Mouse (Mus musculus): Measurements from ENCODE around the gene Malrd1.
"Not testable (repeated sequence)": the region's sequence is repeated elsewhere in the genome, so short reads cannot be mapped to it uniquely, and the experiment has no call there.

The Malrd1 gene

DNA sequence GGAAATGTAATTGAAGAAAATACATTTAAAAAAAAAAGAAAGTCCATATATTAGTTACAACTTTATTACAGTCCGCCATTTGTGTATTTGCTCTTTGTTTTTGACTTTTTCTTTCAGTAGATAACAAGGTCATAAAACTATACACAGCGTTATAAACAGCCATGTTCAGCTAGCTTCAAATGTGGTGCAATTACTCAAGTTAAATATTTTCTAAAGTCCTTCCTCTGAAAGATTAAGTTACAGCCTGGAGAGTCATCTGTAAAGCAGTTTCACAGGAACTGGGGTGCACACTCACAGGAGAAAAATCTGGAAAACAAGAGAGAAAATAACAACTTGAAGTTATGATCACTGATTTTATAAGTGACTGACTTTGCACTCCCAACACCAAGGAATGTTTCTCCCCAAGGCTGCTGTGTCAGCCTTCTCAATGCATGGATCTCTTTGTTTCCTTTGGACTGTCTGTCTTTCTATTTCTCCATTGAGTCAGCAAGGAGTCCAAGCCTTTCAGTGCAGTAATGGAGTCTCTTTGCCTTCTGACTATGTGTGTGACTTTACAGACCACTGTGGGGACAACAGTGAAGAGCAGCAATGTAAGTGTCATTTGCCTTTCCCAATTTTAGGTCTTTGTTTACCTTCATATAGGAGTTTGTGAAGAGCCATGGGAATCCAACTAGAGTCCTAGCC, at the start of gene Malrd1:
Gene Malrd1 (plus strand): TSS at position 239 of the 684 bp plus-strand sequence.
- in situ Hi-C loops (cut with MboI; ENCODE audit: low sequenced_read_pairs), result no loop called here

DNA sequence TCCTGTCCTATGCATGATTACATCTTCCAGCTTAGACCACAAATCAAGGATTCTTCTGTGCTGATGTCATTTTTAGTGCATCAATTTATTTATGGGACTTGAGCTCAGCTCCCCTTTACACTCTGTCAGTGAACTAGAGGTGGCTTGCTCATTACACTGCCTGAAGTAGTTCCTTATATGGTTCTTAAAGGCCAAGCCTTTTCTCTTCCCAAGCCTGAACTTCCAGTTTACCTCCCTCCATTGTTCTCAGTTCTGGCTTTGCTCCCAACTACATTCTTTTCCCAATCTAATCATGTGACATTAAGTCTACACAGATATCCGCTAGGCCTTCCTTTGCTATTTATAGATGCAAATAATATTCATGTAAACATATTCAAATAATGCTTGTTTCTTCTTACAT, 12.4 kb downstream of the Malrd1 start:
- in situ Hi-C loops (cut with MboI; ENCODE audit: low sequenced_read_pairs), result no loop called here

DNA sequence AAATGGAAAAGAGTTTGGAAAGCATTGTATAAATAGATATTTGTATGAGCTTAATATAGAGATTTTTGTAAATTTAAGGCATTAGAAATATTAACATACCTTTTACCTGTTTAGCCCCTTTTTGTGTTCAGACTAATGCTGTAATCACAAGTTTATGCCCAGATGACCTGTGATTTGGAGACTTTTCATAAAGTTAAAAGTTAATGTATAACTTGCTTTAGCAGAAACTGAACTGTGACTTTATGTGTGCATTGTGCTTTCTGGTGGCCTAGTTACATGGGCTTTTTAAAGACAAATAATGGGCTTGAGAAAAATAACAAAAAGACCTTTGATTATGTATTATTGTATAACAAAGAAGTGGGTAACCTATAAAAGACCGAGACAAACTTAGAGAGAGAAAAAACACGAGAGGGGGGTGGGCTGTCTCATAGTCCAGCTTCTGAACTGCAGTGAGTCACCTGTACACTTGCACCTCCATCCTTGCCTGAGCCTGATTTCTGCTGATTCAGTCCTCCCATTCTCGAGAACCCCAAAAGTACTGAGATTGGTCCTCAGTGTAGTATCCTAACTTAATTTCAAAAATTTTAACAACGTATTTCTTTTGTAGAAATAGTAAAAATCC, 87.2 kb downstream of the Malrd1 start:
- in situ Hi-C loops (cut with MboI; ENCODE audit: low sequenced_read_pairs), result no loop called here

DNA sequence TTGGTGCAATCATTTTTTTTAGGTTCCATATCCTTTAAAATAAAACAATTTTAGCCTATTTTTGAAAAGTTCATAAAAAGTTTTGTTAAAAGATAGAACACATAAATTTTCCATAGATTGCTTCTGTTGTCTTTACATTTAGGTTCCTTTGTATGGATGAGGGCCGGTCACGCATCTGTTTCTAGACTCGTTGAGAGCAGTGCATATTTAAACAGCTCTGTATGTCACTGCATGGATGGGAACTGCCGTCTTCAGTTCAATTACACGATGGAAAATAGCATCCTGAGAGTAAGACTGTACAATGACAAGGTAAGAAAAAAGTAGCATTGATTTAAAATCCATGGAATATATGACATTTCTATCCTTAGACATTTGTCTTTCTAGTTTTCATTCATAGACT, 87.7 kb downstream of the Malrd1 start:
- in situ Hi-C loops (cut with MboI; ENCODE audit: low sequenced_read_pairs), result no loop called here

DNA sequence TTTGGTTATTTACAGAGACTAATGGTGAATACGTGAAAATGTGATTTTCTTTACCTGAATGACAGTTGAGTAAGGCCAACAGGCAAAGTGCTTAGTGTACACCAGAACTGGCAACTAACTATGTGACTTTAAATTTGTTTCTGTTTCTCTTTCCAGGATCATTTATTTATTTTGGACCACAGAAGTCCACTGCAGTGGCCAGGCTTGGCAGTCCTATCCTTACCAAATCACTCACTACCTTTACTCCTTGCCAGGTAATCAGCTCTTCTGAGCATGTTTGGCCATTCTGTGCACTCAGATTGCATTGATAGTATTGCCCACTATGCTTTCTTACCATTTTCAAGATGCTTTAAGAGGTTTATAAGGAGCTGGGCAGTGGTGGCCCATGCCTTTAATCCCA, 109.5 kb downstream of the Malrd1 start:
- in situ Hi-C loops (cut with MboI; ENCODE audit: low sequenced_read_pairs), result no loop called here

DNA sequence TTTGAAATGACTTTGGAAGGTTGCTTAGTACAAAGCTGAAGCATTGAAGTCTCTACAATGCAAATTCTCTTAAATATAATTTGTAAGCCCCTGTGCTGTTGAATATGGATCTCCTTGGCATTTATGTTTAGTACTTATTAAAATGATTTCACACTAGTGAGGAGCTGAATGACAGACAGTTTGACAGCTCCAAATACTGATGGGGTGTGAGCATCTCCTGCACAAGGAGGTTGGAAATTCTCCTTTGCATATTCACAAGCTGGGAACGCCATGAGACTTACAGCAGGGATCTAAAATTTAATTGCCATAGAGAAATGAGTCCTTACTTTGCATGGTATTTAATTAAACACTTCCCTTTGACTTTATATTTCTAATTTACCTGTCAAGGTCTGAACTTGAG, 117.6 kb downstream of the Malrd1 start:
- in situ Hi-C loops (cut with MboI; ENCODE audit: low sequenced_read_pairs), result no loop called here

DNA sequence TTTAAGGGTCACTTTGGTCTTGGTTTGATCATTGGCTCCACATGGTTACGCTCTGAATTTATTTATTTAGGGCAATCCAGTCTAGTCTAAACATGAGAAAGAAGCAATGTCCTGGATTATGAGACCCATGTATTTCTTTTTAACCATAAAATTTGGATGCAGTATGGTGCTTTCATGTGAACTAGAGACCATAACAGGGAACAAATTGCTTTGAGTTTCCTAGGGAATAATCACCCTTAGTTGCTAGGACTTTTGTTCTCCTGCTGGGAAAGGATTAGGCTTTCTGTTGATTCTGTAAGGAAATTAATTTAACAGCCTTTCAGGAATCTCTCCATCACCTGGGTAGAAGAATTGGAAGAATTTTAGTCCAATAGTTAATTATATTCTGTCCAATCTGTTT, 130.1 kb downstream of the Malrd1 start:
- in situ Hi-C loops (cut with MboI; ENCODE audit: low sequenced_read_pairs), result no loop called here

DNA sequence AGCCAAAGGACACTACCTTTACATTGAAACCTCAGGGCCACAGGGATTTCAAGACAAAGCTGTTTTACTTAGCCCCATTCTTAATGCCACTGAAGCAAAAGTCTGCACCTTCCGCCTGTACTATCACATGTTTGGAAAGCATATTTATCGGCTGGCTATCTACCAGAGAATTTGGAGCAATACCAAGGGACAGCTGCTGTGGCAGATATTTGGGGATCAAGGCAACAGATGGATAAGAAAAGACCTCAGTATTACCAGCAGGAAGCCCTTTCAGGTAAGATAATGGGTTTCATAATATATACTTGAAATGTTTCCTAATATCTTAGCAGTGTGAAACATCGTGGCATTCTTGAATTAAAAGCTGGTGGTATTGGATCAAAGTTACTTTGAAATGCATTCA, 176.7 kb downstream of the Malrd1 start:
- in situ Hi-C loops (cut with MboI; ENCODE audit: low sequenced_read_pairs), result no loop called here

DNA sequence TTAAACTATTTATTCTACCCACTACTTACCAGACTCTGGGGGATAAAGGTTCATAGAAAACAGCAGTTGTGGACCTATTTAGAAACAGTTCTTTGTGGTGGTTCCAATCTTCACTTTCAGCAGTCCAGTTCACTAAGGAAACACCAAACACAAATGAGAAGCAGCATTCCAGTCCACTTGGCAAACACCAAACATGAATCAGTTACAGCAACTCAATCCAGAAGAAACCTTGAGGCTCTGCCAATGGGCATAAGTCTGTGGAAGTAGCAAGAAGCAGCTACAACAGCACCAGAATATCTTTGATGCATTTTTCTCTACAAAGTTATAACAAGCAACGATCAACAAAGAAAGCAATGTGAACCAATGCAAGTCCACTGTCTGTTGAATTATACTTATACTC, 214.7 kb downstream of the Malrd1 start:
- in situ Hi-C loops (cut with MboI; ENCODE audit: low sequenced_read_pairs), result no loop called here

DNA sequence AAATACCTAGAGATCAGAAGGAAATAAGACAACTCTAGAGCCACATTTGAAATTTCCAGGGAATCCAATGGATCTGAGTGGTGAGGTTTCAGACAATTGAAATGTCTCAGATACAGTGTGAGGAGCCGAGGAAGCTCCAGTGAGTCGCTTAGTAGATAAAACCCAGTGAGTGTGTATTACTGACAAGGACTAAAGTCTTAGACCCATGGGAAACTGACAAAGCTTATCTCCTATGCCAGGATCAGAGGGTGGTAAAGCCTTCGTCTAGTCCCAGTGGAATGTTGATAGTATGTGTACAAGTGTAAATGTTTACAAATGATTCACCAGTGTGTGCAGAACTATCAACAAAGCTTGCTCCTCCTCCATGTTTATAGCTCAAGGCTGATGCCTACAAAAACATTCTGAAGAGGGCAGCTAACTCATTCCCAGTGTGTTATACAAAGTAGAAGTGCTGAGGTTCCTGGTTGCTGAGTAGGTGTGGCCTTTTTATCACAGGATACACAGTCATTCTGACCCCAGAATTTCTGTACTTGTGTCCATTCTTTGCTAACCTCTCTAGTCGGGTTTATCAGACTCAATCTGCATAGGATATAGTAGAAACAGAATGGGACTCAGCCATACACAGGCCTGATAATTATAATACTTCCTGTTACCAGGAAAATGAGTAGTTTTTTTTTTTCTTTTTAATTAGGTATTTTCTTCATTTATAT, 218.9 kb downstream of the Malrd1 start:
- in situ Hi-C loops (cut with MboI; ENCODE audit: low sequenced_read_pairs), result no loop called here

DNA sequence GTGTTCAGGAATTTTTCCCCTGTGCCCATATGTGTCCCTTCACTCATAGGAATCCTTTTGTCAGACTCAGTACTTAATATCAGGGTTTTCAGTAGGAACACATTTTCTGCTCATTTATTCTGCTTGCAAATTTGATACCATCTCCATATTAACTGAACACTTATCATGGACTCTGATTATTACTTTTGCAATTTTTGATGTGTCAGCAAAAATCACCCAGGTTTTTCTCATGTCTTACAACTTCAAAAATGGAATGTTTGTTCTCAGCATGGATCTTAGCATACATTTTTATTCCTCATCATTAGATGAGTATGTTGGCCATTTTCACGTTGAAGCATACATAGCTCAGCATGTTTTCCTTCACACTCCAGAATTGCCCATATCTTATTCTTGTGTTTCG, 258.5 kb downstream of the Malrd1 start:
- in situ Hi-C loops (cut with MboI; ENCODE audit: low sequenced_read_pairs), result no loop called here

DNA sequence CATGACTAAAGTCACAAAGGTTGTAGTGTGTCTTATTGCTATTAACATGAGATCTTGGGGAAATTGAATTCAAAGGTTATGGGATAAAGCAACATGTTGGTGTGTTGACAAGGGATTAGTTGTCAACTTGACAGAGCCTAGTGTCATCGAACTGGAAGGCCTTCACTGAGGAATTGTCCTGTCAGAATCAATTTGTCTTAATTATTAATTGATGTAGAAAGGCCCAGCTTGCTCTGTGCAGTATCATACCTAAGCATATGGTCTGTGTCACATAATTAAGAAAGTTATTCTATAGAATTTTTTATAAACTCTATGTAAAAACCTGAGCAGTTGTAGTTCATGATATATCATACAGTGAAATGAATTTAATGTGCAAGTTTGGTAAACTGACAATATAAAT, 289.4 kb downstream of the Malrd1 start:
- in situ Hi-C loops (cut with MboI; ENCODE audit: low sequenced_read_pairs), result no loop called here

DNA sequence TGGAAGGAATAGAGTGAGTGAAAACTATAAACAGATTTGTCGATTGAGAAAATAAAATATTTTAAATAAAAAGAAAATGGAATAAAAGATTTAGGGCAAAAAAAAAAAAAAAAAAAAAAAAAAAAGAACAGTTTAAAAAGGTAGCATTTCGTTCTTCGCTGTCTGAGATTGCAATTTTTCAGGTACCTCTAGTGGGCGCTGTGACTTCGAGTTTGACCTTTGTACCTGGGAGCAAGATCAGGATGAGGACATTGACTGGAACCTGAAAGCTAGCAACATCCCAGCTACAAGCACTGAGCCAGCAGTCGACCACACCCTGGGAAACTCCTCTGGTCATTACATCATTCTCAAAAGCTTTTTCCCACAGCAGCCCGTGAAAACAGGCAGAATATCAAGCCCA, 343.1 kb downstream of the Malrd1 start:
- in situ Hi-C loops (cut with MboI; ENCODE audit: low sequenced_read_pairs), result no loop called here

DNA sequence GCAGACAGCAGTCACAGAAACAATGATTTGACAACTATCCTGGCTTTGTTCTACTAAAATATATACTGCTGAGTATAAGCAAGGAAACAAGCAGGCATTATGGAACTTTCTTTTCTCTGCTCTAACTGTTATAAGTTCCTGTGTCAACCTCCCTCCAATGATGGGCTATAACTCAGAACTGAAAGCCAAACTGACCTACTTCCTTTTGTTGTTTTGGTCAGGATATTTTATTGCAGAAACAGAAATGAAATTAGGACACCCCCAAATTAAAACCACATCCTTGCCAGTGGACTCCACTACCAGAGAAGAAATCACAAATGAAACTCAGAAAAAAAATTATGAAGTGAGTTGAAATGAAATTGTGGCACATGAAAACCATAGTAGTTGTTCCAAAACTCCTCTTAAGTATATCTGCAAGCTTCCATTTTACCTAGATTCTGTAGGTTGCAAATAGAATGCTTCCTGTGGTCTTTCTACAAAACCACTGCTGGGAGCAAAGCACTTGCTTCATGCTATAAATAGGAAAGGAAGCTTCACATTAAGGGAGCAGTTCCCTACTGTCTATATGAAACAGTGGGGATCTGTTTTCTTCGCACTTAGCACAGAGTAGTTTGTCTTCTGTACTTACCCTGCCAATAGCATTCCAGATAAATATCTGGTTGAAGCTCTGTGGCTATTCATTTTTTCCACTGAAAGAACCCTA, 367.3 kb downstream of the Malrd1 start:
- in situ Hi-C loops (cut with MboI; ENCODE audit: low sequenced_read_pairs), result no loop called here

DNA sequence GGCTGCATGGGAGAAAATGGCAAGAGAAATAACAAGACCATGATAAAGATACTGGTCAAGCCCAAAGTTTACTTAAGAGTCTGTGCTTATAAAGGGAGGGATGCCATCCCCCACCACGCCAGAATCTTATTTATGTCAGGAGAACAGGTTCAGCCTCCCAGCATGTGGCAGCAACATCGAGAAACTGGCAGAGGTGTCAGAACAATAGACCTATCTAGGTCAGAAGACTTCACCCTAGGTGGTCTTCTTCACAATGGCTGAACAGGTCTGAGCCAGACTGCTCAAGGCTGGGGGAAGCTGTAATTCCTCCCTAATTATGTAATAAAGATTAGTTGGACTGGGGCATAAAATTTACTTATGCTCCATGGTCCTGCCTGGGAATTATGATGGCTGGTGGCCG, 399.2 kb downstream of the Malrd1 start:
- in situ Hi-C loops (cut with MboI; ENCODE audit: low sequenced_read_pairs), result no loop called here

DNA sequence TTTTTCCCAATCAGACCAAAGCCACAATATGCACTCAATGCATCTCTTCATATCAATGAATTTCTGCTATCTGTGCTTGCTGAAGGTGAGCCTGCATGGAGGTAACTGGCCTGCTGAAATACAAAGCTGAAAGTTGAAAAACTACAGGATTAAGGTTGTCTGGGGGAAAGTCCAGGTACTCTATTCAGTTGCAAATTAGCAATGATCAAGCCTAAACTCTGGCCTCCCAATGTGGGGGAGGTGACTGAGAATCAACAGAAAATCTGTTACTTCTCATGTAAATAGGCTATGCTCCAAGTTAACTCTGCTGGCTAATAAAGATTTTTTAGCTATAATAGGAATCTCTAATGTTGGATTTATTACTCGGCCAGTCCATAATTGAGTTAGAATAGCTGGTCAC, 399.8 kb downstream of the Malrd1 start:
- in situ Hi-C loops (cut with MboI; ENCODE audit: low sequenced_read_pairs), result no loop called here

DNA sequence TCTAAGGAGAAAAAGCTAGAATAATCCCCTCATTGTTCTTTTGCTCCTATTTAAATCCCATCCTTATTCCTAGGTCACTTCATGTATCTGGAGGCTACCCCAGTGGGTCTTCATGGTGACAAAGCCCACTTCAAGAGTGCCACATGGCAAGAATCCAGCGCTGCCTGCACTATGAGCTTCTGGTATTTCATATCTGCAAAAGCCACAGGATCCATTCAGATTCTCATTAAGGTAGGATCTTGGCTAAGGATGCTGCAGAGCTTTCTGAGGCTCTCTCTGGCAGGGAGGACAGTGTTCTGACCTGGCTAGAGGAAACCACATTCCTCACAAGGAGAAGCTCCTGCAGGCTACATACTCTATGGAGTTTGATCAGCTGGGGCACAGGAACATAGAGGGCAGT, 405.2 kb downstream of the Malrd1 start:
- in situ Hi-C loops (cut with MboI; ENCODE audit: low sequenced_read_pairs), result no loop called here

DNA sequence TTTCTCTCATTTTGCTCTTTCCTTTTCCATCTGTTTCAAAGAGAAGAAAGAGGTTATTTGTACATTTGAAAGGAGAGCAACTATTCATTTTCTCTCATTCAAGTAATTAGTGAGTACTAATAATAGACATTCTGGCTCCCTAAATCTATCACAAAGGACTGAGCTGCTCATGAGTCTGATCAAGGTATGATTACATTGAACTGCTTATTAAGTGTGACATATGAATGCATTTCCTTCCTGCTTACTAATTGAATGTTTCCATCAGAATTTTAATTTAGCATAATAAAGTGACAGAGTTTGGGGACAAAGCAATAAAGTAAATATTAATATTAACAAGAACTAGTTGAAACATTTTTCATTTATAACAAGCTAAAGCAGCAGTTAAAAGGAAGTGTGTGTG, 405.6 kb downstream of the Malrd1 start:
- in situ Hi-C loops (cut with MboI; ENCODE audit: low sequenced_read_pairs), result no loop called here

DNA sequence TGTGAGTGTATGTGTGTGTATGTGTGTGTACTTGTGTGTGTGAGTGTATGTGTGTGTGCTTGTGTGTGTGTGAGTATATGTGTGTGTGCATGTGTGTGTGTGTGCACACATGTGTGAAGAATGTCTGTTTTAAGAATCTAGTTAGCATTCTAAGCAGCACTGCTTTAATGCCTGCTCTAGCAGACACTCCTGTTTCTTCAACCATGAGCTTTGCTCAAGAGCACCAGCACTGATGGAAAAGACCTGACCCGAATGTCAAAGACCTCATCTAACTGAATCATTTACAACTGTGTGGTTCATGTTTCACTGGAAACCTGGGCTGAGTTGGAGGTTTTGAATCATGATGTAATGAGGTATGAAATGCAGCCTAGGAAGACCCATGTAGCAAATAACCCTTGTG, 406.1 kb downstream of the Malrd1 start:
- in situ Hi-C loops (cut with MboI; ENCODE audit: low sequenced_read_pairs), result no loop called here

DNA sequence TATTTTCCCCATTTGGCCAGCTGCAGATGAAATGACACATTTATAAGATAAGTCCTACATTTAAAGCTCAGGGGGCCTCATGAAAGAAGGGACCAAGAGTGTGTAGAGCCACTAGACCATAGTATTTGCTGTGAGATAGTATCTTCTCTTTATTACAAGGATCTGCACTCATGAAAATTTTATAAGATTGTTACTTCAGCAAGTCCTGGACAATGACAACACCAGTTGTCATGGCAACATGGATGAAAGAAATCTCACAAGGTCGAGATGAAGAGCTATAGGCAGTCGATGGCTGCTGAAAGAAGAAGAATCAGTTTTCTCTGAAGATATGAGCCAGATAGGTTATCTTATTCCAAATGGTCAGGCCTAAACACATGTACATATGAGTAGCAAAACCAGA, 476.6 kb downstream of the Malrd1 start:
- in situ Hi-C loops (cut with MboI; ENCODE audit: low sequenced_read_pairs), result no loop called here

DNA sequence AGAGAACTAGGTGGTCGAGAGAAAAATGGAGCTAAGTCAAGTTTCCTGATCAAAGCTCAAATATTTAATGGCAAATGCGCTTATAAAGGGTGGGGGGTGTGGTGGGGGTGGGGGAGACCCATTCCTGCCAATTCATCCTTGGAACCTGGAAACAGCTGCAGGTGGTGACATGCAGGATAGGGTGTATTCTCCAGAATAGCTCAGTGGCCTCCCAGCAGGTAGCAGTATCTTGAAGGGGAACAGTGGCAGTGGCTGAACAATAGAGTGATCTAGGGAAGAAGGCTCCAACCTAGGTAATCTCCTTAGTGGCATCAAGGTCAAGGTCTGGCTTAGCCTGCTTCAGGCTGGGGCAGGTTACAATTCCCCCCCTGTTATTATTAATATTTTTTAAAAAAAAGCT, 490.8 kb downstream of the Malrd1 start:
- in situ Hi-C loops (cut with MboI; ENCODE audit: low sequenced_read_pairs), result not testable (repeated sequence)

DNA sequence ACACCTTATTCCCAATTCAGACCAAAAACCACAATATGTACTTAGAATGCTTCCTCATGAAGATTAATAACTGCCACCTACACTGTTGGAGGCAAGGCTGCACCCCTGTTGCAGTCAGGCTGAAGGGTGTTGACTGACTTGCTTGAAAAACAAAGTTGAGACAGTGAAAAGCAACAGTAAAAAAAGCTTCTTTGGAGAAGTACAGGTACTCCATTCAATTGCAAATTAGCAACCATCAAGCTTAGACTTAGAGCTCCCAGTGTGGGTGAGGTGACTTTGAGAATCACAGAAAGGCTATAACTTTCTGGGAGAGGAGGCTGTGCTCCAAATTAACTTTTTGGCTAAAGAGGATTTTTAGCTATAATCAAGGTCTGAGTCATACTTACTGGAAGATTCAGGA, 491.4 kb downstream of the Malrd1 start:
- in situ Hi-C loops (cut with MboI; ENCODE audit: low sequenced_read_pairs), result not testable (repeated sequence)
